Mouse (Mus musculus): Measurements from ENCODE around the gene Lypd9. TPM values are rescaled to one million over a fixed set of nuclear protein-coding genes. Genes with fewer than 3 reads are reported as not detected.

Gene Lypd9
- polyA plus RNA-seq, 1 experiment from 2014 or later = not detected

- 58% methylated on average over 6 of the region's 6 CpGs for WGBS
These were observed 52.6 kb downstream of the Lypd9 start for GRCm38 (mm10) chr11:58399985-58400645.

More at GRCm38 (mm10) chr11:58399985-58400645, 52.6 kb downstream of the Lypd9 start:
- Histone ChIP-seq H3K27ac (no peak overlapping the region), H3K36me3 (no peaks in the 10 kb centered on the region), H3K4me1 (no peaks in the 10 kb centered on the region), H3K4me3 (no peak overlapping the region), H3K4me2 (replicated peaks) (no peak overlapping the region), H3K9ac (no peak overlapping the region), H3K9me3 (no peaks in the 10 kb centered on the region), H3K27me3 (no peaks in the 10 kb centered on the region)
- no peak for ATAC-seq (ENCODE audit: low FRiP score, low read depth)

Other genes with a start within 250 kb of the Lypd9 start
- gene 4930438A08Rik, start 178.1 kb downstream of the Lypd9 start, polyA plus RNA-seq (2015; fragmentation: Nextera tagmentation; extraction: Ambion mirVana) = 0.09 TPM in 1 of 2 replicates, not detected in the other
- 26.7 and 26.8 TPM in 2 replicates for gene Zfp692, start 145.9 kb downstream of the Lypd9 start, polyA plus RNA-seq (2015; fragmentation: Nextera tagmentation; extraction: Ambion mirVana)
- gene Zfp672, start 122.6 kb downstream of the Lypd9 start, polyA plus RNA-seq (2015; fragmentation: Nextera tagmentation; extraction: Ambion mirVana) = 32.6 and 38.8 TPM in 2 replicates
- 35.7 and 36.9 TPM in 2 replicates for gene Sh3bp5l, start 122.2 kb downstream of the Lypd9 start, polyA plus RNA-seq (2015; fragmentation: Nextera tagmentation; extraction: Ambion mirVana)
- gene Lypd8, start 73.9 kb downstream of the Lypd9 start, polyA plus RNA-seq (2015; fragmentation: Nextera tagmentation; extraction: Ambion mirVana) = 0.23 TPM in 1 of 2 replicates, not detected in the other
- not detected in 2 replicates for gene 1810065E05Rik, start 31.8 kb downstream of the Lypd9 start, polyA plus RNA-seq (2015; fragmentation: Nextera tagmentation; extraction: Ambion mirVana)
- not detected in 2 replicates for gene Gm12253, start 20.4 kb downstream of the Lypd9 start, polyA plus RNA-seq (2015; fragmentation: Nextera tagmentation; extraction: Ambion mirVana)
- not detected in 2 replicates for gene Olfr30, start 9.3 kb upstream of the Lypd9 start, polyA plus RNA-seq (2015; fragmentation: Nextera tagmentation; extraction: Ambion mirVana)
- gene Olfr332, start 39.6 kb upstream of the Lypd9 start, polyA plus RNA-seq (2015; fragmentation: Nextera tagmentation; extraction: Ambion mirVana) = not detected in 2 replicates
- gene Olfr331, start 49.6 kb upstream of the Lypd9 start, polyA plus RNA-seq (2015; fragmentation: Nextera tagmentation; extraction: Ambion mirVana) = not detected in 2 replicates
- not detected in 2 replicates for gene Olfr330, start 81.9 kb upstream of the Lypd9 start, polyA plus RNA-seq (2015; fragmentation: Nextera tagmentation; extraction: Ambion mirVana)
- not detected in 2 replicates for gene Olfr329-ps, start 93.5 kb upstream of the Lypd9 start, polyA plus RNA-seq (2015; fragmentation: Nextera tagmentation; extraction: Ambion mirVana)
- 0.08 TPM in 1 of 2 replicates, not detected in the other for gene Olfr328, start 102.7 kb upstream of the Lypd9 start, polyA plus RNA-seq (2015; fragmentation: Nextera tagmentation; extraction: Ambion mirVana)
- not detected in 2 replicates for gene Olfr224, start 117.6 kb upstream of the Lypd9 start, polyA plus RNA-seq (2015; fragmentation: Nextera tagmentation; extraction: Ambion mirVana)
- gene Olfr325, start 124.8 kb upstream of the Lypd9 start, polyA plus RNA-seq (2015; fragmentation: Nextera tagmentation; extraction: Ambion mirVana) = not detected in 2 replicates
- gene Olfr324, start 142.2 kb upstream of the Lypd9 start, polyA plus RNA-seq (2015; fragmentation: Nextera tagmentation; extraction: Ambion mirVana) = not detected in 2 replicates
- not detected in 2 replicates for gene 2210407C18Rik, start 163.2 kb upstream of the Lypd9 start, polyA plus RNA-seq (2015; fragmentation: Nextera tagmentation; extraction: Ambion mirVana)
- gene Olfr323, start 177.6 kb upstream of the Lypd9 start, polyA plus RNA-seq (2015; fragmentation: Nextera tagmentation; extraction: Ambion mirVana) = not detected in 2 replicates
- gene Trim58, start 187.5 kb upstream of the Lypd9 start, polyA plus RNA-seq (2015; fragmentation: Nextera tagmentation; extraction: Ambion mirVana) = 0.09 and 0.11 TPM in 2 replicates
- gene Olfr322, start 205.9 kb upstream of the Lypd9 start, polyA plus RNA-seq (2015; fragmentation: Nextera tagmentation; extraction: Ambion mirVana) = not detected in 2 replicates
- gene Olfr320, start 228.2 kb upstream of the Lypd9 start, polyA plus RNA-seq (2015; fragmentation: Nextera tagmentation; extraction: Ambion mirVana) = not detected in 2 replicates
- not detected in 2 replicates for gene Olfr319, start 246.2 kb upstream of the Lypd9 start, polyA plus RNA-seq (2015; fragmentation: Nextera tagmentation; extraction: Ambion mirVana)

Data from limb, embryonic 13.5 days (tissue).